Mouse (Mus musculus) induced T-regulatory cell, adult 2 months (primary cell): ENCODE results near the gene Clybl.

Source experiments
- DNase-seq: peaks from one replicate; pipeline ENCODE4 v3.0.0-alpha.2; 2012; ENCODE audit warnings: low read depth

Clybl gene

GRCm38 (mm10) chr14:122364026-122364425 is 182.5 kb downstream of the Clybl start:
- no peak for DNase-seq

GRCm38 (mm10) chr14:122367252-122367868 is 185.9 kb downstream of the Clybl start:
- DNase-seq, result no peak

- no peak for DNase-seq
Observed at GRCm38 (mm10) chr14:122367882-122368418, 186.4 kb downstream of the Clybl start.

GRCm38 (mm10) chr14:122368501-122368900 is 187.0 kb downstream of the Clybl start:
- DNase-seq, result no peak

- no peak for DNase-seq
Observed at GRCm38 (mm10) chr14:122371979-122372378, 190.5 kb downstream of the Clybl start.

- no peak for DNase-seq
Observed at GRCm38 (mm10) chr14:122373458-122373857, 192.0 kb downstream of the Clybl start.

GRCm38 (mm10) chr14:122374285-122374997 is 192.9 kb downstream of the Clybl start:
- DNase-seq, result no peak

GRCm38 (mm10) chr14:122375070-122375811 is 193.7 kb downstream of the Clybl start:
- no peak for DNase-seq

GRCm38 (mm10) chr14:122376482-122377143 is 195.1 kb downstream of the Clybl start:
- DNase-seq, result no peak

- no peak for DNase-seq
Observed at GRCm38 (mm10) chr14:122377681-122378080, 196.2 kb downstream of the Clybl start.

- no peak for DNase-seq
Observed at GRCm38 (mm10) chr14:122379076-122379475, 197.6 kb downstream of the Clybl start.

- no peak for DNase-seq
Observed at GRCm38 (mm10) chr14:122379996-122380395, 198.5 kb downstream of the Clybl start.

GRCm38 (mm10) chr14:122380896-122381845 is 199.7 kb downstream of the Clybl start:
- no peak for DNase-seq

GRCm38 (mm10) chr14:122382281-122382680 is 200.8 kb downstream of the Clybl start:
- no peak for DNase-seq

- no peak for DNase-seq
Observed at GRCm38 (mm10) chr14:122383931-122384330, 202.4 kb downstream of the Clybl start.

- DNase-seq, result no peak
Observed at GRCm38 (mm10) chr14:122384447-122385237, 203.1 kb downstream of the Clybl start.

- DNase-seq, result no peak
Observed at GRCm38 (mm10) chr14:122385238-122385534, 203.7 kb downstream of the Clybl start.

GRCm38 (mm10) chr14:122385758-122386157 is 204.3 kb downstream of the Clybl start:
- DNase-seq, result no peak

GRCm38 (mm10) chr14:122386281-122387130 is 205.0 kb downstream of the Clybl start:
- no peak for DNase-seq
